Mouse (Mus musculus): ENCODE data around the gene Pes1.
"Not testable (repeated sequence)": the region's sequence is repeated elsewhere in the genome, so short reads cannot be mapped to it uniquely, and the experiment has no call there.

Gene Pes1

GRCm38 (mm10) chr11:4005220-4005805, 41.5 kb downstream of the Pes1 start:
- DNase-seq (ENCODE audit: low spot score in 2 of 2) = no peak

- no peak for DNase-seq (ENCODE audit: low spot score in 2 of 2)
Measured at GRCm38 (mm10) chr11:4006462-4006861, 42.7 kb downstream of the Pes1 start.

GRCm38 (mm10) chr11:4012616-4013015, 48.8 kb downstream of the Pes1 start:
- no peak for DNase-seq (ENCODE audit: low spot score in 2 of 2)

- not testable (repeated sequence) for DNase-seq (ENCODE audit: low spot score in 2 of 2)
Measured at GRCm38 (mm10) chr11:4015796-4016195, 52.0 kb downstream of the Pes1 start.

GRCm38 (mm10) chr11:4022111-4022510, 58.3 kb downstream of the Pes1 start:
- not testable (repeated sequence) for DNase-seq (ENCODE audit: low spot score in 2 of 2)

- DNase-seq (ENCODE audit: low spot score in 2 of 2) = no peak
Measured at GRCm38 (mm10) chr11:4023321-4023720, 59.5 kb downstream of the Pes1 start.

- DNase-seq (ENCODE audit: low spot score in 2 of 2) = no peak
Measured at GRCm38 (mm10) chr11:4027066-4027465, 63.3 kb downstream of the Pes1 start.

- DNase-seq (ENCODE audit: low spot score in 2 of 2) = no peak
Measured at GRCm38 (mm10) chr11:4027561-4028334, 64.0 kb downstream of the Pes1 start.

GRCm38 (mm10) chr11:4029343-4029742, 65.6 kb downstream of the Pes1 start:
- no peak for DNase-seq (ENCODE audit: low spot score in 2 of 2)
